Mouse (Mus musculus) R1 (cell line): ENCODE measurements at regions not wholly inside any gene's neighbourhood (a gene's known extent, or its start where the extent isn't known, plus 50 kb on each side); places are given as distances from the start of the nearest gene placed in this dataset.

Source experiments
- DNase-seq: peaks from one replicate; pipeline ENCODE4 v3.0.0-alpha.2; 2018; ENCODE audit warnings: low read depth, low spot score

GRCm38 (mm10) chr14:92764354-92764753 is 1126.1 kb downstream of the Pcdh9 start:
- DNase-seq: peak; percentile 45

GRCm38 (mm10) chr14:92754676-92755075 is 1135.8 kb downstream of the Pcdh9 start:
- DNase-seq: no peak

GRCm38 (mm10) chr14:92717666-92718065 is 1172.8 kb downstream of the Pcdh9 start:
- DNase-seq: no peak

GRCm38 (mm10) chr14:92688151-92688550 is 1202.3 kb downstream of the Pcdh9 start:
- DNase-seq: no peak

- no peak for DNase-seq
Observed at GRCm38 (mm10) chr14:92687106-92687505, 1203.4 kb downstream of the Pcdh9 start.

- DNase-seq: no peak
Observed at GRCm38 (mm10) chr14:92678845-92679499, 1211.5 kb downstream of the Pcdh9 start.

GRCm38 (mm10) chr14:92674146-92674545 is 1216.3 kb downstream of the Pcdh9 start:
- DNase-seq: no peak
